Mouse (Mus musculus): ENCODE results near the gene Cpsf4. TPM values are rescaled to one million over a fixed set of nuclear protein-coding genes. Genes with fewer than 3 reads are reported as not detected.
A peak's percentile ranks its signal among the peaks of the same experiment; 100 is the strongest.

Cpsf4 gene
- polyA plus RNA-seq, 1 experiment from 2014 or later, result 19.1 TPM

- 57% methylated on average over 6 of the region's 6 CpGs for WGBS
- peaks cover 24% of the 10 kb centered on the region for H3K36me3 ChIP-seq (ENCODE audit: control insufficient read depth, insufficient read depth, low read length)
- no peak overlapping the region for H3K27ac ChIP-seq (replicated peaks)
Observed at GRCm38 (mm10) chr5:145217746-145218145, 50.7 kb downstream of the Cpsf4 start.

DNA sequence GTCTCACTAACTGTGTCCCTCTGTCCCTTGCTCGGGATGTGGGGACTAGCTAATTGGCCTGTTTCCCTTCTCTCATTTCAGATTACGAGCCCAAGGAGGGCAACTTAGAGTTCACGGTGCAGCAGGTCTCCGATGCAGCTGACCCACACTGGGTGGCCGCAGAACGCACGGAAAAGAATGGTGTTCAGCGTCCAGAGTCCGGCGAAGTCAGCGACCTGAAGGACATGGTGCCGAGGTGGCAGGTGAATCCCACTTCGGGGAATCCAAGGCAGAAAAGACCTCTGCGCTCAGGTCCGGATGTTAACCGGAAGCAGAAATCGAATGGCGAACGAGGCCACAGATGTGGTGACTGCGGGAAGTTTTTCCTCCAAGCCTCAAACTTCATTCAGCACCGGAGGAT is 51.2 kb downstream of the Cpsf4 start:
- no peak overlapping the region for H3K9ac ChIP-seq (ENCODE audit: low read length)
- DNase-seq (ENCODE audit: low spot score) (no peak), ATAC-seq (ENCODE audit: low FRiP score, low TSS enrichment) (no peak)
- TF ChIP-seq EP300 (optimal IDR thresholded peaks at IDR 0.05), result no peak
- no peak for TF ChIP-seq CTCF (IDR thresholded peaks at IDR 0.05; ENCODE audit: low read depth)
- H3K27ac ChIP-seq (replicated peaks), result no peak overlapping the region
- peaks cover 24% of the 10 kb centered on the region for H3K36me3 ChIP-seq (ENCODE audit: control insufficient read depth, insufficient read depth, low read length)
- no peaks in the 10 kb centered on the region for H3K27me3 ChIP-seq (ENCODE audit: control insufficient read depth, insufficient read depth, low read length)
- 93% methylated on average over 21 of the region's 21 CpGs for WGBS
- H3K9me3 ChIP-seq (ENCODE audit: control insufficient read depth, low read length), result no peaks in the 10 kb centered on the region
- H3K4me3 ChIP-seq (ENCODE audit: low read depth, low read length), result no peak overlapping the region
- no peak overlapping the region for H3K4me2 ChIP-seq (replicated peaks; ENCODE audit: low read depth)
- H3K4me1 ChIP-seq (replicated peaks; ENCODE audit: control insufficient read depth, insufficient read depth), result no peaks in the 10 kb centered on the region

More at GRCm38 (mm10) chr5:145217746-145218145, 50.7 kb downstream of the Cpsf4 start:
- DNase-seq (ENCODE audit: low spot score) (peak; percentile 35), ATAC-seq (ENCODE audit: low FRiP score, low TSS enrichment) (peak; percentile 77; the same call in 1 of the 2 replicates)
- no peaks in the 10 kb centered on the region for H3K27me3 ChIP-seq (ENCODE audit: control insufficient read depth, insufficient read depth, low read length)
- H3K9ac ChIP-seq (ENCODE audit: low read length), result no peak overlapping the region
- no peak overlapping the region for H3K4me2 ChIP-seq (replicated peaks; ENCODE audit: low read depth)
- no peak for TF ChIP-seq EP300 (optimal IDR thresholded peaks at IDR 0.05)
- no peak for TF ChIP-seq CTCF (IDR thresholded peaks at IDR 0.05; ENCODE audit: low read depth)
- H3K9me3 ChIP-seq (ENCODE audit: control insufficient read depth, low read length), result no peaks in the 10 kb centered on the region
- no peak overlapping the region for H3K4me3 ChIP-seq (ENCODE audit: low read depth, low read length)
- no peaks in the 10 kb centered on the region for H3K4me1 ChIP-seq (replicated peaks; ENCODE audit: control insufficient read depth, insufficient read depth)

- DNase-seq (ENCODE audit: low spot score) (no peak), ATAC-seq (ENCODE audit: low FRiP score, low TSS enrichment) (no peak)
- Histone ChIP-seq H3K4me1 (replicated peaks; ENCODE audit: control insufficient read depth, insufficient read depth) (no peaks in the 10 kb centered on the region), H3K4me3 (ENCODE audit: low read depth, low read length) (no peak overlapping the region), H3K9me3 (ENCODE audit: control insufficient read depth, low read length) (no peaks in the 10 kb centered on the region), H3K27ac (replicated peaks) (no peak overlapping the region), H3K4me2 (replicated peaks; ENCODE audit: low read depth) (no peak overlapping the region), H3K36me3 (ENCODE audit: control insufficient read depth, insufficient read depth, low read length) (peaks cover 24% of the 10 kb centered on the region), H3K9ac (ENCODE audit: low read length) (no peak overlapping the region), H3K27me3 (ENCODE audit: control insufficient read depth, insufficient read depth, low read length) (no peaks in the 10 kb centered on the region)
- TF ChIP-seq EP300 (optimal IDR thresholded peaks at IDR 0.05) (no peak), CTCF (IDR thresholded peaks at IDR 0.05; ENCODE audit: low read depth) (no peak)
- WGBS, result 92% methylated on average over 20 of the region's 20 CpGs
Observed at GRCm38 (mm10) chr5:145218671-145219070, 51.7 kb downstream of the Cpsf4 start.

DNA sequence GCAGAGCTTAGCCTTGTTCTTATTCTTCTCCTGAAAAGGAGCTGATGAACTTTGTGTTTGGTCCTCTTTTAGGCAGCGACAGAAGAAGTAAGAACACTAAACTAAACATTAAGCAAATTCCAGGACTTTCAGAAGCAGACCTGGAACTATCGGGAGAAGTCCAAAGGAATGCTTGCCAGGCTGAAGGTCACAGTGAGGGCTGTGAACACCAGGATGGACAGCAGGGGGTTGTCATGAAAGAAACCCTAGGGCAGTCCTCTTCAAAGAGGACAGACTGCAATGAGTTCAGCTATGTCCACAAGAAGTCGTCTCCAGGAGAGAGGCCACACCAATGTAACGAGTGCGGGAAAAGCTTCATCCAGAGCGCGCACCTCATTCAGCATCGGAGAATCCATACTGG is 53.0 kb downstream of the Cpsf4 start:
- DNase-seq (ENCODE audit: low spot score), result no peak
- no peak for ATAC-seq (ENCODE audit: low FRiP score, low TSS enrichment)
- H3K9me3 ChIP-seq (ENCODE audit: control insufficient read depth, low read length), result no peaks in the 10 kb centered on the region
- H3K4me2 ChIP-seq (replicated peaks; ENCODE audit: low read depth), result no peak overlapping the region
- no peak overlapping the region for H3K27ac ChIP-seq (replicated peaks)
- H3K9ac ChIP-seq (ENCODE audit: low read length), result no peak overlapping the region
- 91% methylated on average over 8 of the region's 8 CpGs for WGBS
- TF ChIP-seq CTCF (IDR thresholded peaks at IDR 0.05; ENCODE audit: low read depth), result no peak
- no peak for TF ChIP-seq EP300 (optimal IDR thresholded peaks at IDR 0.05)
- H3K4me1 ChIP-seq (replicated peaks; ENCODE audit: control insufficient read depth, insufficient read depth), result no peaks in the 10 kb centered on the region
- H3K4me3 ChIP-seq (ENCODE audit: low read depth, low read length), result no peak overlapping the region
- no peaks in the 10 kb centered on the region for H3K27me3 ChIP-seq (ENCODE audit: control insufficient read depth, insufficient read depth, low read length)
- H3K36me3 ChIP-seq (ENCODE audit: control insufficient read depth, insufficient read depth, low read length), result peaks cover 24% of the 10 kb centered on the region

DNA sequence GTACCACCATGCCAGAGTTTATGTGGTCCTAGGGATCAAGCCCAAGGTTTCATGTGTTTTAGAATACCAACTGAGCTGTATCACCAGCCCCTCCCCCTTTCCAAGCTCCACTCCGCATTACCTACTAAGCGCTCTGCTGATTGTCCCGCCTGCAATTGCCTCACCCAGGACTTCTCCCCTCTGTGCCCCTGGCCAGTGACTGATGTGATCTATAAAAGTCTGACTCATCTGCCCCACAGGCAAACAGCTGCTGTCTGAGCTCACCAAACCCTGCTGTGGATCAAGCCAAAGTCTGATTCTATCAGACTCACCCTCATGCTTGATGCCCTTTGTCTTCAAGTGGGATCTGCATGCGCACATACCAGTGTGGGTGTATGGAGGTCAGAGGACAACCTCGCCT is 55.8 kb downstream of the Cpsf4 start:
- Histone ChIP-seq H3K4me3 (ENCODE audit: low read depth, low read length) (no peak overlapping the region), H3K36me3 (ENCODE audit: control insufficient read depth, insufficient read depth, low read length) (peaks cover 24% of the 10 kb centered on the region; the same call in 1 of the 2 replicates), H3K4me1 (replicated peaks; ENCODE audit: control insufficient read depth, insufficient read depth) (no peaks in the 10 kb centered on the region), H3K4me2 (replicated peaks; ENCODE audit: low read depth) (no peak overlapping the region), H3K9me3 (ENCODE audit: control insufficient read depth, low read length) (no peaks in the 10 kb centered on the region), H3K27me3 (ENCODE audit: control insufficient read depth, insufficient read depth, low read length) (no peaks in the 10 kb centered on the region), H3K27ac (replicated peaks) (no peak overlapping the region), H3K9ac (ENCODE audit: low read length) (no peak overlapping the region)
- WGBS, result 73% methylated on average over 5 of the region's 5 CpGs
- DNase-seq (ENCODE audit: low spot score) (no peak), ATAC-seq (ENCODE audit: low FRiP score, low TSS enrichment) (peak; percentile 72)
- no peak for TF ChIP-seq EP300 (optimal IDR thresholded peaks at IDR 0.05)
- TF ChIP-seq CTCF (IDR thresholded peaks at IDR 0.05; ENCODE audit: low read depth), result no peak

GRCm38 (mm10) chr5:145223395-145223794 is 56.4 kb downstream of the Cpsf4 start:
- DNase-seq (ENCODE audit: low spot score), result no peak
- Histone ChIP-seq H3K27me3 (ENCODE audit: control insufficient read depth, insufficient read depth, low read length) (no peaks in the 10 kb centered on the region), H3K4me3 (ENCODE audit: low read depth, low read length) (no peak overlapping the region), H3K27ac (replicated peaks) (0 out of 2 replicates have a peak overlapping the region, but pooled peaks have one; percentile 13), H3K36me3 (ENCODE audit: control insufficient read depth, insufficient read depth, low read length) (peaks cover 22% of the 10 kb centered on the region; the same call in 1 of the 2 replicates), H3K4me1 (replicated peaks; ENCODE audit: control insufficient read depth, insufficient read depth) (no peaks in the 10 kb centered on the region), H3K9ac (ENCODE audit: low read length) (no peak overlapping the region), H3K9me3 (ENCODE audit: control insufficient read depth, low read length) (no peaks in the 10 kb centered on the region), H3K4me2 (replicated peaks; ENCODE audit: low read depth) (no peak overlapping the region)
- ATAC-seq (ENCODE audit: low FRiP score, low TSS enrichment), result no peak
- 65% methylated on average over 12 of the region's 12 CpGs for WGBS
- TF ChIP-seq EP300 (optimal IDR thresholded peaks at IDR 0.05) (no peak), CTCF (IDR thresholded peaks at IDR 0.05; ENCODE audit: low read depth) (no peak)

All from stomach, postnatal 0 days (tissue).